Mouse (Mus musculus): ENCODE measurements around the gene Tcf20. TPM values are rescaled to one million over a fixed set of nuclear protein-coding genes. Genes with fewer than 3 reads are reported as not detected.

The Tcf20 gene
- polyA plus RNA-seq, 1 experiment from 2014 or later = 4.0 TPM

- peak; percentile 29; the same call in 1 of the 2 replicates for ATAC-seq (replicated peaks; ENCODE audit: extremely low read depth, insufficient read depth, low FRiP score)
- 28% methylated on average over 25 of the region's 25 CpGs for WGBS
- Histone ChIP-seq H3K4me1 (ENCODE audit: control insufficient read depth, insufficient read depth, low read length) (peaks cover 18% of the 10 kb centered on the region), H3K27ac (ENCODE audit: low read length) (no peak overlapping the region), H3K36me3 (ENCODE audit: control insufficient read depth, insufficient read depth) (no peaks in the 10 kb centered on the region), H3K27me3 (ENCODE audit: control insufficient read depth, insufficient read depth, low read length) (peaks cover 4% of the 10 kb centered on the region), H3K9ac (ENCODE audit: low read length) (peak overlapping the region; percentile 46; the same call in 1 of the 2 replicates), H3K4me2 (ENCODE audit: low read depth, low read length) (peak overlapping the region; percentile 38), H3K9me3 (replicated peaks; ENCODE audit: control insufficient read depth, low read length) (no peaks in the 10 kb centered on the region), H3K4me3 (ENCODE audit: low read length) (no peak overlapping the region)
Observed at GRCm38 (mm10) chr15:83025041-83025760, 37.5 kb upstream of the Tcf20 start.

DNA sequence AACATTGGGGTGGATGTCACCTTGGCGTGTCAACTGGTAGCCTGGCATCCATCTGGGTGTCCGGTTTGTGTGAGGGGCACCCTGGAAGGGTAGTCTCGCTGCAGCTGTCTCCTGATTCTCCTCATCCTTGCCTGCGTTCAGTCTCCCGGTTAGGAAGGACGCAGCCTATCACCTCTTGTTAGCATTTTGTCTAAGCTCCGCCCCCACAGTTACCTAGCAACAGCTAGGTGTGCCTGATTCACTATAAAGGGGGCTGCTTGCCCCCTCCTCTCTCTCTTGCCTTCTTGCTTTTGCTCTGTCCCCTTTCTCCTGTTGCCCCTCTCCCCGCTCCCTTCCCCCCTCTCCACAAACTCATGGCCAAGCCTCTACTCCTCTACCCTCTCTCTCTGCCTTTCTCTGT, 35.3 kb upstream of the Tcf20 start:
- 0 out of 2 replicates have a peak, but pooled peaks cover 2% of the 10 kb centered on the region for H3K9me3 ChIP-seq (replicated peaks; ENCODE audit: control insufficient read depth, low read length)
- H3K4me1 ChIP-seq (ENCODE audit: control insufficient read depth, insufficient read depth, low read length) = peaks cover 18% of the 10 kb centered on the region
- no peak for ATAC-seq (replicated peaks; ENCODE audit: extremely low read depth, insufficient read depth, low FRiP score)
- H3K36me3 ChIP-seq (ENCODE audit: control insufficient read depth, insufficient read depth) = no peaks in the 10 kb centered on the region
- WGBS = 50% methylated on average over 8 of the region's 8 CpGs
- H3K4me3 ChIP-seq (ENCODE audit: low read length) = no peak overlapping the region
- no peak overlapping the region for H3K9ac ChIP-seq (ENCODE audit: low read length)
- H3K27me3 ChIP-seq (ENCODE audit: control insufficient read depth, insufficient read depth, low read length) = peaks cover 4% of the 10 kb centered on the region
- H3K4me2 ChIP-seq (ENCODE audit: low read depth, low read length) = no peak overlapping the region
- H3K27ac ChIP-seq (ENCODE audit: low read length) = no peak overlapping the region

- H3K9ac ChIP-seq (ENCODE audit: low read length) = peak overlapping the region; percentile 51
- H3K4me3 ChIP-seq (ENCODE audit: low read length) = peak overlapping the region; percentile 16; the same call in 1 of the 2 replicates
- H3K36me3 ChIP-seq (ENCODE audit: control insufficient read depth, insufficient read depth) = no peaks in the 10 kb centered on the region
- no peaks in the 10 kb centered on the region for H3K9me3 ChIP-seq (replicated peaks; ENCODE audit: control insufficient read depth, low read length)
- H3K4me2 ChIP-seq (ENCODE audit: low read depth, low read length) = peak overlapping the region; percentile 54
- peaks cover 25% of the 10 kb centered on the region for H3K4me1 ChIP-seq (ENCODE audit: control insufficient read depth, insufficient read depth, low read length)
- peak; percentile 88 for ATAC-seq (replicated peaks; ENCODE audit: extremely low read depth, insufficient read depth, low FRiP score)
- WGBS = 24% methylated on average over 15 of the region's 15 CpGs
- peak overlapping the region; percentile 83 for H3K27ac ChIP-seq (ENCODE audit: low read length)
- no peaks in the 10 kb centered on the region for H3K27me3 ChIP-seq (ENCODE audit: control insufficient read depth, insufficient read depth, low read length)
Observed at GRCm38 (mm10) chr15:83010990-83011664, 23.5 kb upstream of the Tcf20 start.

DNA sequence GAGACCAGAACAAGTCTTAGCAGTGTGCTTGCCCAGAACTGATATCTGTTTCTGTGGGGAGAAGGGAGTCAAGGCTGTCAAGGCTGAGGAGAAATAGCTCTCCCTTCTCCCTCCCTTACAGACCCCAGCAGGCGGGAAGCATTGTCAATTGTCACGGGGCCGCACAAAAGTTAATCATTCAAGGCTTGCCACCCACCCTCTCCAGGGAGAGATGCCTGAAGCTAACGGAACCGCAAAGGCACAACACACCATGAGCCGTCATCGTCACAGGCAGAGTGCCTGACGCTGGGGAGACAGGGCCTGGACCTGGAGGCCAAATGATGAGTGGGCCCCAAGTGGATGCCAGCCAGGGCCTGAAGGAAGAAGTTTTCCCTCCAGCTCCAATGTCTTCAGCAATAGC, 22.8 kb upstream of the Tcf20 start:
- Histone ChIP-seq H3K27ac (ENCODE audit: low read length) (peak overlapping the region; percentile 83), H3K4me3 (ENCODE audit: low read length) (no peak overlapping the region), H3K9me3 (replicated peaks; ENCODE audit: control insufficient read depth, low read length) (no peaks in the 10 kb centered on the region), H3K4me2 (ENCODE audit: low read depth, low read length) (peak overlapping the region; percentile 54; the same call in 1 of the 2 replicates), H3K4me1 (ENCODE audit: control insufficient read depth, insufficient read depth, low read length) (peaks cover 25% of the 10 kb centered on the region), H3K36me3 (ENCODE audit: control insufficient read depth, insufficient read depth) (no peaks in the 10 kb centered on the region), H3K27me3 (ENCODE audit: control insufficient read depth, insufficient read depth, low read length) (no peaks in the 10 kb centered on the region), H3K9ac (ENCODE audit: low read length) (no peak overlapping the region)
- WGBS = 39% methylated on average over 8 of the region's 8 CpGs
- no peak for ATAC-seq (replicated peaks; ENCODE audit: extremely low read depth, insufficient read depth, low FRiP score)

- Histone ChIP-seq H3K27ac (ENCODE audit: low read length) (no peak overlapping the region), H3K4me1 (ENCODE audit: control insufficient read depth, insufficient read depth, low read length) (peaks cover 25% of the 10 kb centered on the region), H3K4me2 (ENCODE audit: low read depth, low read length) (no peak overlapping the region), H3K9ac (ENCODE audit: low read length) (no peak overlapping the region), H3K9me3 (replicated peaks; ENCODE audit: control insufficient read depth, low read length) (no peaks in the 10 kb centered on the region), H3K27me3 (ENCODE audit: control insufficient read depth, insufficient read depth, low read length) (no peaks in the 10 kb centered on the region), H3K36me3 (ENCODE audit: control insufficient read depth, insufficient read depth) (no peaks in the 10 kb centered on the region), H3K4me3 (ENCODE audit: low read length) (no peak overlapping the region)
- 88% methylated on average over 6 of the region's 6 CpGs for WGBS
- no peak for ATAC-seq (replicated peaks; ENCODE audit: extremely low read depth, insufficient read depth, low FRiP score)
Observed at GRCm38 (mm10) chr15:83009532-83009931, 21.9 kb upstream of the Tcf20 start.

- Histone ChIP-seq H3K36me3 (ENCODE audit: control insufficient read depth, insufficient read depth) (no peaks in the 10 kb centered on the region), H3K4me3 (ENCODE audit: low read length) (no peak overlapping the region), H3K9ac (ENCODE audit: low read length) (no peak overlapping the region), H3K27ac (ENCODE audit: low read length) (no peak overlapping the region), H3K4me1 (ENCODE audit: control insufficient read depth, insufficient read depth, low read length) (peaks cover 25% of the 10 kb centered on the region), H3K9me3 (replicated peaks; ENCODE audit: control insufficient read depth, low read length) (no peaks in the 10 kb centered on the region), H3K27me3 (ENCODE audit: control insufficient read depth, insufficient read depth, low read length) (no peaks in the 10 kb centered on the region), H3K4me2 (ENCODE audit: low read depth, low read length) (no peak overlapping the region)
- WGBS = 63% methylated on average over 13 of the region's 13 CpGs
- ATAC-seq (replicated peaks; ENCODE audit: extremely low read depth, insufficient read depth, low FRiP score) = no peak
Observed at GRCm38 (mm10) chr15:83008761-83009423, 21.2 kb upstream of the Tcf20 start.

DNA sequence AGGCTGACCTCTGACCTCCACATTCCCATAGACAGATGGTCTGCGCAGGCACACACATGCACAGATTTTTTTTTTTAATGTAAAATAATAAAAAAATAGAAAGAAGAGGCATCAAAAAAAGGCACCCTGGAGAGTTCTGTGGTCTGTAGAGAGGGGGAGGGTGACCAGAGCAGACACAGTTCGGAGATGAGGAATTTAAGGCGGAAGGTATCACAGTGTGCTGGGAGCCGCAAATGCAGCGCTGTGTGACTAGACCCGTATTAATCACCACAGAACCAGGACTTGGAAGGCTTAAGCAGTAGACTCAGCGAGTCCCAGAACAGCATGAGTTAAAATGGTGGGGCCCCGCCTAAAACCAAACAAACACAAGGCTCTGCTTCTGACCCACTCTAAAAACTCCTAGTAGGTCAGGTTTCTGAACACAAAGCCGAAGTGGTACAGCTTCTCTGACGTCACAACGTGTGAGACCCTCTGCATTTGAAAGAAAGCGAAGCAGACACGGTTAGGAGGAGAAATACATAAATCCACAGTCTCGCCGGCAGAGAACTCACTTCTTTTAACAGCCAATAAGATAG, 19.8 kb upstream of the Tcf20 start:
- no peaks in the 10 kb centered on the region for H3K9me3 ChIP-seq (replicated peaks; ENCODE audit: control insufficient read depth, low read length)
- ATAC-seq (replicated peaks; ENCODE audit: extremely low read depth, insufficient read depth, low FRiP score) = no peak
- no peak overlapping the region for H3K27ac ChIP-seq (ENCODE audit: low read length)
- H3K4me1 ChIP-seq (ENCODE audit: control insufficient read depth, insufficient read depth, low read length) = peaks cover 25% of the 10 kb centered on the region
- H3K4me3 ChIP-seq (ENCODE audit: low read length) = no peak overlapping the region
- no peak overlapping the region for H3K9ac ChIP-seq (ENCODE audit: low read length)
- WGBS = 63% methylated on average over 15 of the region's 15 CpGs
- H3K4me2 ChIP-seq (ENCODE audit: low read depth, low read length) = no peak overlapping the region
- no peaks in the 10 kb centered on the region for H3K36me3 ChIP-seq (ENCODE audit: control insufficient read depth, insufficient read depth)
- H3K27me3 ChIP-seq (ENCODE audit: control insufficient read depth, insufficient read depth, low read length) = no peaks in the 10 kb centered on the region

GRCm38 (mm10) chr15:83002665-83003548, 15.2 kb upstream of the Tcf20 start:
- 0 out of 2 replicates have a peak, but pooled peaks cover 6% of the 10 kb centered on the region for H3K27me3 ChIP-seq (ENCODE audit: control insufficient read depth, insufficient read depth, low read length)
- ATAC-seq (replicated peaks; ENCODE audit: extremely low read depth, insufficient read depth, low FRiP score) = no peak

More at GRCm38 (mm10) chr15:83002665-83003548, 15.2 kb upstream of the Tcf20 start:
- WGBS = 56% methylated on average over 12 of the region's 12 CpGs
- H3K9ac ChIP-seq (ENCODE audit: low read length) = no peak overlapping the region
- no peak overlapping the region for H3K4me3 ChIP-seq (ENCODE audit: low read length)
- no peak overlapping the region for H3K27ac ChIP-seq (ENCODE audit: low read length)
- 0 out of 2 replicates have a peak, but pooled peaks cover 3% of the 10 kb centered on the region for H3K4me1 ChIP-seq (ENCODE audit: control insufficient read depth, insufficient read depth, low read length)
- no peak overlapping the region for H3K4me2 ChIP-seq (ENCODE audit: low read depth, low read length)
- H3K9me3 ChIP-seq (replicated peaks; ENCODE audit: control insufficient read depth, low read length) = no peaks in the 10 kb centered on the region
- no peaks in the 10 kb centered on the region for H3K36me3 ChIP-seq (ENCODE audit: control insufficient read depth, insufficient read depth)
